Mouse (Mus musculus): ENCODE data around the gene Mrpl34. TPM values are rescaled to one million over a fixed set of nuclear protein-coding genes. Genes with fewer than 3 reads are reported as not detected.

The Mrpl34 gene
- total RNA-seq, 2 experiments from 2014 or later: 29.0 to 34.4 TPM

DNA sequence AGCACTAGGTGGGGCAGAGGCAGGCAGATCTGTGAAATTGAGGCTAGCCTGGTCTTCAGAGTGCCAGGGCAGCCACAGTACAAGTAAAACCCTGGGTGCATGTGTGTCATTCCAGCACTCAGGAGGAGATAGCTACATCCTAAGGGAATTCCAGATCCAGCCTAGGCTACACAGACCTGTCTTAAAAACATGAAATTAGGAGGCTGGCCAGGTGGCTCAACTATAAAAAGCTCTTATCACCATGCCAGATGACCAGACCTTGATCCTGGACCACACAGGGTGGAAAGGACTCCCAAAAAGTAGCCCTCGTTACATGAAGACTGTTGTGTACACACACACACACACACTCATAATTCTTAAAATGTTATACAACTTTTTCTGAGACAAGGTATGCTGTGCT is 3.2 kb downstream of the Mrpl34 start:
- no peak for DNase-seq (ENCODE audit: low spot score in 2 of 2)

DNA sequence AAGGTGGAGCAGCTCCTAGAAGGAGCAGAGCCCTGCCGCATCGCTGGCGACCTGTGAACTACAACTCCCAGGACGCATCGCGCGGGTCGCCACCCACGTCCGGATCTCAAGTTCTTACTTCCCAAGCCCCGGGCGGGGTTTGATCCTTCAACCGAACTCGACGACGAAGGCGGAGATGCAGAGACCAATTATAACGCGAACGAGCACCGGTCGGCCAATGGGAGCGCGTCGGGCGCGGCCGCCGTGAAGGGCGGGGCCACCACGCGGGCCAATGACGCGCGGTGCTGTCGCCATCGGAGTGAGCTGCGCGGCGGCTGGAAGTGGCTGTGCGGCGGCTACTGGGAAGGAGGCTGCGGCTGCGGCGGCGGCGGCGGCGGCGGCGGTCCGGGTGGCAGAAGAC is 4.2 kb downstream of the Mrpl34 start, which contains the start of gene Dda1:
Dda1 (plus strand) TSS at position 284 of the 400 bp plus-strand sequence.
- DNase-seq (ENCODE audit: low spot score in 2 of 2): peak; percentile 89 to 96

DNA sequence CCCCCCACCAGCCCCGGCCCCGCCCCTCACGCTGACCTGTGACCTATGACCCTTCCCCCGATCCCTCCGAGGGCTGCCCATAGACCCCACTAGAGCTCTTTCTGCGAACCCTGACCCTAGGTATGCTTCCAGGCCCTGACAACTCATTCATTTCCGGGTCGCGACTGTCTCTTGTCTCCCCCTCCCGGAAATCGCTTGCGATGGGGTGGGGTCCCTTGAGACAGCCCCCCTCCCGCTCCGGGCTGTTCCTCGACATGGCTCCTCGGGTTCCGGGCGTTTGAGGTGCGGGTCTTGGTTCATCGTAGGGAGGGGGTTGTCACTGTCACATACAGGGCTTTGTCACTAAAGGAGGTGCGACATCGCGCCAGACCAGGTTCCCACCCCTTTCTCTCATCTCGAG is 4.7 kb downstream of the Mrpl34 start:
- DNase-seq (ENCODE audit: low spot score in 2 of 2): peak in 1 of 2 experiments; percentile 66

DNA sequence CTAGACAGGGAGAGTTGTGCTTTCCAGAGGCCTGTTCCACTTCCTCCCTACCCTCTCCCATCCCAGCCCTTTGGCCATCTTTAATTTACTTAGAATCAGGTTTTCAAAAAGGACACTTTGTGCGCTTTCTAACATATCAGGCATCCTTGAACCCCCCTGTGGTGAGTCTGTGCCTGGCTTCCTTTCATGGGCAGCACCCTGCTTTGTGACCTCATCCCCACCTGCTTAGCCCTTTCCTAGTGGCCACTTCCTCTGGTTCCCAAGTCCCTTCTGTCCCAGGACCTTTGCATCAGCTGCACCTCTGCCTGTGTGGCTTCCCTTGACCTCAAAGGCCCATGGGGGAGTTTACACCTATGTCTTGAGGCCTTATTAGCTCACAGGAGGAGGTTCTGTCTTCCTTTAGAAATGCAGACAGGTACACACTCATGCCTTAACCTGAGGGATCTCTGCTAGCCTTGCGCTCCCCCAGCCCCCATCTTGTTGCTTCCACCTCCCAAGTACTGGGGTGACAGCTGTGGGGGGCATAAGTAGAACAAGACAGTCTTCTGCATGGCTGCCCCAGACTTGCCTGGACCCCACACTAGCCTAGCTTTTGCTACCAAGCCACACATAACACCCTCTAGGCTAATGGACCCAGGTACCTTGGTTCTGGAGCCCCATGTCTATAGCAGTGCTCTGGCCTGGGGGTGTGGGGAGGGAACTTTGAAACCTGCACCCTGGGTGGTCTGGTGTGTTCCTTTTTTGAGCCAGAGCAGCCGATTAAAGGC is 5.6 kb downstream of the Mrpl34 start:
- no peak for DNase-seq (ENCODE audit: low spot score in 2 of 2)

DNA sequence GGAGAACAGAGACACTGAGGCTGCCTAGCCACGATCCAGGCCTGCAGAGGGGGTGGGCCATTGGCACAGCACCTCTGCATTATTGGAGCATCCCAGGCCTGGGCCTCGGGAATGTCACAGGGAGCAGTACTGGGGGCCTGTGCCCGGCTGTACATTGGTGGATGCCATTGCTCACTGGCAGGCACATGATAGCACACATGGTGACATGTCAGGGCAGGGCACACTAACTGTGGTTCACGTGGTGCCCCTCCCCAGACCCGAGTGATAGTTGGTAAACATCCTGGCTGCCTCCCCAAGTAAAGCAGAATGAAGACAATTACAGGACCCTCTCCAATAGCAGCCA is 6.1 kb downstream of the Mrpl34 start:
- DNase-seq (ENCODE audit: low spot score in 2 of 2): no peak

DNA sequence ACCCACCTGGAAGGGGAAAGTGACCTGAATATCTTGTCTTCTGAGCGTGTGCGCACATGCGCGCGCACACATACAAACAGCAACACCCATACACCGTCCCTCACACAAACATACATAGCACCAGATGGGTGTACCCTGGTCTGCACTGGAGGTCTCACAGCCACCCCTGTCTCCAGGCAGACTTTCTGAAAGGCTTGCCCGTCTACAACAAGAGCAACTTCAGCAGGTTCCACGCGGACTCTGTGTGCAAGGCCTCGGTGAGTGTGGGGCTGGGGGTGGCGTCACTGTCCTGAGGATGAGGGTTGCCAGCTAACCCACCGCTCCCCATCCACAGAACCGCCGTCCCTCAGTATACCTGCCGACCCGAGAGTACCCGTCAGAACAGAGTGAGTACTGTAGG is 7.1 kb downstream of the Mrpl34 start:
- DNase-seq (ENCODE audit: low spot score in 2 of 2): no peak

DNA sequence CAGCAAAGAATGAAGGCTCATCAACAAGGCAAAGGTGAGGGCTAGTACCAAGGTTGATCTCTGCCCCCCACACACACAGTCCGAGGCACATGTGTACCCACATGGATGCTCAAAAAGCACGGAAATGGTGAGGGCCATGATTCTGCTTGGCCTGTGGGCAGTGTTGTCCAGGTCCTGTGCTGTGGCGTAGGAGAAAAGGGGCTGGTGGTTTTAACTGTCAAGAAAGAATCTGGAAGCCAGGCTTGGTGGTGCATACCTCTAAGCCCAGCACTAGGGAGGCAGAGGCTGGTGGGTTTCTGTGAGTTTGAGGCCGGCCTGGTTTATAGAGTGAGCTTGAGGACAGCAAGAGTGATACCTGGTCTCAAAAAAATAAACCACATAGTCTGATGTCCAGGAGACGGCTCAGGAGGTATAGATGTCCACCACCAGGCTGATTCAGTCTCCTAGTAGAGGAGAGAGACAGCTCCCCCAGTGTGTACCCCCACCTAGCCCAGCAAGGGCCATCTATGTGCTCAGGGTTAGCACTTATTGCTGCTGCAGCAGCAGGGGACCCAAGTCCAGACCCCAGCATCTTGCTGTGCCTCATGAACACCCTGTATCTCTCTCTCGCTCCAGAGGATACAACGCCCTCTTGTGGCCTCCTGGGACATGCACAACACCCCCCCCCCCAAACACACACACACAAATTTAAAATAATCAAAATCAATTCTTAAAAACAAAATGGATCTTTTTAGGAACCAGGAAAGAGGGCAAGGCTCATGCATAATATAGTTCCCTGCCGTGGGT is 8.0 kb downstream of the Mrpl34 start:
- no peak for DNase-seq (ENCODE audit: low spot score in 2 of 2)

DNA sequence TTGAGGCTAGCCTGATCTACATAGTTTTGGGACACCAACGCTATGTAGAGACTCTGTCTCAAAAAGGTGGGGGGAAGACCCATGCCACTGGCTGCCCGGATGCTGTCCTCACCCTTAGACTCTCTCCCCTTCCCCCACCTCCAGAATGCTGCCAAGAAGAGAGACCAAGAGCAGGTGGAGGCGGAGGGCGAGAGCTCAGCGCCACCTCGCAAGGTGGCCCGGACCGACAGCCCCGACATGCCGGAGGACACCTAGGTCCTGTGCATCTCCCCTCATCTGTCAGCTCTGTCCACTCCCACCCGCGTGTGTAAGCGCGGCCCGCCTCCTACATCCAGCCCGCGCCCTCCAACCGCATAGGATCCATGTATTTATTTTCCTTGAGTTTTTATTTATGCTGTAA is 9.6 kb downstream of the Mrpl34 start:
- DNase-seq (ENCODE audit: low spot score in 2 of 2): no peak

DNA sequence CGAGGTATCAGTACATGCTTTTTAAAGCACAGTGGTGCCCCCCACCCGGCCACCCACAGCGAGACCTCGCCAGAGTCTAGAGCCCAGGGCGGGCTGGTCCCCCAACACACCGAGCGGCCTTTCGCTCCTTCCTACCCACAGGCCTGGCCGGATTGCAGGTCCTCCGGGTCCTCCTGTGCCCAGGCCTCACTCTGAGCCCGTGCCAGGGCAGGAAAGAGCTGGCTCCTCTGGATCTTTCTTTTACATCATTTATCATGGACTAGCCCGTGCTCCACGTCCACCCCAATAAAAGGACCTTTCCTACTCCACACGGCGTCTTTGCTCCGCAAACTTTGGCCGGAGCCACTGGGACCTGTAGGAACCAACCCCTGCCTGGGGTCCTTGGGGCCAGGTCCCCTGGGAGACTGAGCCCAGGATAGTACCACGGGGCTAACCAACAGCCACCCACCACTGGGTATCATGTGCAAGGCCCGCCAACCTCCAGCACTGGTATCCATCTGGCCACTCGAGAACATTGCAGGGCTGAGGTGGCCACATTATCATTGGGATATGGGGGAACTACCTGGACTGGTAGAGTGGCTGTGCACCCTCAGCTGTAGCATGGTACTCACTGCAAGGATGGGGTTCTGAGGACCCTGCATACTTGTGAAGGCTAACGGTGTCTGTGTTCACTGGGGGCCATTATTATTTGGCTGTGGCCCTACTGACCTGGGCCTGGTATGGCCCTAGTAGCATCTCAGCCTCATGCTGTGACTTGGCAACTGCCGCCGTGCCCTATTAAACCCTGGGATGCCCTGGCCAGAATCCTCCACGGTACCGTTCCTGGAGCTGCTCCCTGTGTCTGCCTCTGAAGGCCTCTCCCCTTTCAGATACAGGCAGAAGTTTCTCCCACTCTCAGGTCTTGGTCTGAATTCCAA is 10.3 kb downstream of the Mrpl34 start:
- DNase-seq (ENCODE audit: low spot score in 2 of 2): no peak

DNA sequence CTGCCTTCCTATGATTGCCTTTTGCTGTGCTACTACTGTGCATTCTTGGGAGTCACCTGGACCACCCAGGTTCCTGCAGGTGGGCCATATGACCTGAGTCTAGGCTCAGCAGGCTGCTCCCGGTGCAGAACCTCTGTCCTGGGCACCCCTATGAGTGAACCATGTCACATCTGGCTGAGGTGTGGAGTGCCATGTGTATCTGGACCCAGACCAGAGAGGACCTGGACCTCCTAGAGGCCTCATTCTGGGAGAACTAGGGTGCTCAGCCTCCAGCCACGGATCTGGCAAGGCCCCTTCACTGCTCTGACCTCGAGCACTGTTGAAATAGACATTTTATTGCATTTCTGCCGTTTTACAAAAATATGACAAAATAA is 10.9 kb downstream of the Mrpl34 start:
- DNase-seq (ENCODE audit: low spot score in 2 of 2): no peak

DNA sequence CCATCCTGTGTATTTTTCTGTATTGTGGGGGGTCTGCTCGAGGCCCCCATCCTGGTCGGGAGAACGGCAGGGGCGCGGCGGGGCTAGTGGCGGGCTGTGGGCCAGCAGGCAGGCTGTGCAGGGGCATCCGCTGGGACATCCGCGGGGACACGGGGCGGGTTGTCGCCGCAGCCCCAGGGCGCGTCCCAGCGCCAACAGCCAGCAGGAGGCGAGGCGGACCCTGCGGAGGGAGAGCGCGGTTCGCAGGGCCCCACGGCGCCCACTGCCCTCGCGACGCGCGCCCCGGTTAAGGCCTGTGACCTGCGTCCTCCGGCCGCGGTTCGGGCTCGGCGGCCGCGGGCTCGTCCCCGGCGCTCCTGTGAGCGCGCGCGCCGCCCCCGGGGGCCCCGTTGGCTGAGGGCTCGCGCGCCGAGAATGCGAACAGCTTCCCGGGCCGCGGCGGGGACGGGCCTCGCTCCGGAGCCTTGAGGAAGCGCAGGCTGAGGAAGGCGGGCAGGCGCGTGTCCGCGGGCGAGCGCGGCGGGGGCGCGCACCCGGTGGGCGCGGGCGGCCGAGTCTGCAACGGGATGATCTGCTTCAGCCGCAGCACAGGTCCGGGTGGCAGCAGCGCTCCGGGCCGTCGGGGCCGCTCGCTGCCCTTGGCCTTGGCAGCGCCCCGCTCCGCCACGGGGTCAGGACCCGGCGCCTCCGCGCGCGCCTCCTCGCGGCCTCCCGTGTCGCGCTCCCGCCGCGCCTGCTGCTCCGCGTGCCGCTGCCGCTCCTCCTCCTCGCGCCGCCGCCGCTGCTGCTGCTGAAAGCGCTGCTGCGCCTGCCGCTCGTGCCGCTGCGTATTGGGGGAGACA is 11.6 kb downstream of the Mrpl34 start:
- DNase-seq (ENCODE audit: low spot score in 2 of 2): peak; percentile 82 to 90

DNA sequence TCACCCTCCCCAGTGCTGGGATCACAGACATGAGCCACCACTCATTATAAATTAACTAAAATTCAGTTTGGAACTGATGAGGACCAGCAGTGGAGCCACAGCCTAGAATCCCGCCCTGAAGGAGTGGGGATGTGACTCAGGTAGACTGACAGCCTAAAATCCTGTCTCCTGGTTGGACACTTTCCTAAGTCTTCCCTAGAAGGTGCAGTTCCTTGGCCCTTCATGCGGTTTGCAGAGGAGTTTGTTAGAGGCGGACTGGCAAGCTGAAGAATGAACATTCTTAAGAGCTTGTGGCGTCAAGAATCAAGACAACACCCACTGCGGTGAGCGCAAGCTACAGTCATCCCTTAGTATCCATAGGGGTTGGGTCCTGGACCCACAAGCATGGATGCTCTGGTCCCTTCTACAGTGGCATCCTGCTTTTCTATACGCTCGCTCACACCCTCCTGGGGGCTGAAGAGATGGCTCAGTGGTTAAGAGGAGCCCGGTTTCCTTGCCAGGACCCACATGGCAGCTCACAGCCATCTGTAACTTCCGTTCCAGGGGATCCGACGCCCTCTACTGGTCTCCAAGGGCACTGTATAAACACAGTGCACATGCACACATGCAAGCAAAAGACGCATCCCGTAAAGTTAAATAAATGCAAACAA is 12.6 kb downstream of the Mrpl34 start:
- no peak for DNase-seq (ENCODE audit: low spot score in 2 of 2)

DNA sequence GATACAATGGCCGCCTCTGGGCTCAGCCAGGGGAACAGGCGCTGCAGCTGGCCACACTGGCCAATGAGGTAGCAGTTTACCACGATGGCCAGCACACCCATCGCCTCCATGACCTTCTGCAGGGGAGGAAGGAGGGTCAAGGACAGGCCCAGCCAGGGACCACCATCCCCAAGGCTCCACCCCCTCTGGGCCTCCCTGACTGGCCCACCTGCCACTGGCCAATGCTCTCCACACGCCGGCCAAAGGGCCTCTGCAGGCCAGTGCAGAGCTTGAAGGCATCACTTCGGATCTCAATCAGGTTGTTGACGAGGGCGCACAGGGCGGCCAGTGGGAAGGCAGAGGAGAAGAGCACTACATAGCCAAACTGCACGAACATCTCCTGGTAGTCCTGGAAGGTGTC is 14.2 kb downstream of the Mrpl34 start:
- DNase-seq (ENCODE audit: low spot score in 2 of 2): no peak

DNA sequence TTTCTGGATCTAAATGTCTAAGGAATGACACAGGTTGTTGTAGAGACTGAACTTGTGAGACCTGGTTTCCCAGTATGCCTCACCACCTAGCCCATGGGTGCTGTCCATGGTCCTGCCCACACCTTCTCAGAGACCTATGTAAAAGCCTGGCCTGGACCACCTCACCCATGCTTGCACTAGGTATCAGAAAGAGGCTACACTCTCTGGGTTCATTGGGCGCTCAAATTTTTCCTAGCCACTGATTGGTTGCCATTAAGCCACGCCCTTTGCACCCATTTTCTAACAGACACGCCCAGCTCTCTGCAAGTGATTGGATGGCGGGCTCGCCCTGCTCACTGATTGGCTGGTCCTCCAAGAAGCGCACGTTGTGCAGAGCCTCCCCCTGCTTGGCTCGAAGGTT is 19.2 kb downstream of the Mrpl34 start:
- DNase-seq (ENCODE audit: low spot score in 2 of 2): no peak

DNA sequence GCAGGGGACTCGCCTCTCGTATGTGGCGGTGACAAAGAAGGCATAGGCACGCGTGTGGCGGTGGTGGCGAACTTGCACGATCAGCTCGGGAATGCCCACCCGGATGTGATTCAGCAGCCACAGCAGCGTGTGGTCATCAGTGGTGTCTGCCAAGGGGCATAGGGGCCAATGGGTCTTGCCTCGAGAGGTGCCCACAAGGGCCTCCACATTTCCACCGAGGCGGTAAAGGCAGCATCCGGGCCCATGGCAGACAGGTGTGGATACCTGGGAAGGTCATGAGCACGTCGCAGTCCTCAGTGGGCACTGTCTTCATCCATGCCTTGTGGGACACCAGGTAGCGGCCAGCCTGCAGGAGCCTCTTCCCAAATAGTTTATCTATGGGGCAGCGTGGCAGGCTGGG is 20.0 kb downstream of the Mrpl34 start:
- DNase-seq (ENCODE audit: low spot score in 2 of 2): no peak

DNA sequence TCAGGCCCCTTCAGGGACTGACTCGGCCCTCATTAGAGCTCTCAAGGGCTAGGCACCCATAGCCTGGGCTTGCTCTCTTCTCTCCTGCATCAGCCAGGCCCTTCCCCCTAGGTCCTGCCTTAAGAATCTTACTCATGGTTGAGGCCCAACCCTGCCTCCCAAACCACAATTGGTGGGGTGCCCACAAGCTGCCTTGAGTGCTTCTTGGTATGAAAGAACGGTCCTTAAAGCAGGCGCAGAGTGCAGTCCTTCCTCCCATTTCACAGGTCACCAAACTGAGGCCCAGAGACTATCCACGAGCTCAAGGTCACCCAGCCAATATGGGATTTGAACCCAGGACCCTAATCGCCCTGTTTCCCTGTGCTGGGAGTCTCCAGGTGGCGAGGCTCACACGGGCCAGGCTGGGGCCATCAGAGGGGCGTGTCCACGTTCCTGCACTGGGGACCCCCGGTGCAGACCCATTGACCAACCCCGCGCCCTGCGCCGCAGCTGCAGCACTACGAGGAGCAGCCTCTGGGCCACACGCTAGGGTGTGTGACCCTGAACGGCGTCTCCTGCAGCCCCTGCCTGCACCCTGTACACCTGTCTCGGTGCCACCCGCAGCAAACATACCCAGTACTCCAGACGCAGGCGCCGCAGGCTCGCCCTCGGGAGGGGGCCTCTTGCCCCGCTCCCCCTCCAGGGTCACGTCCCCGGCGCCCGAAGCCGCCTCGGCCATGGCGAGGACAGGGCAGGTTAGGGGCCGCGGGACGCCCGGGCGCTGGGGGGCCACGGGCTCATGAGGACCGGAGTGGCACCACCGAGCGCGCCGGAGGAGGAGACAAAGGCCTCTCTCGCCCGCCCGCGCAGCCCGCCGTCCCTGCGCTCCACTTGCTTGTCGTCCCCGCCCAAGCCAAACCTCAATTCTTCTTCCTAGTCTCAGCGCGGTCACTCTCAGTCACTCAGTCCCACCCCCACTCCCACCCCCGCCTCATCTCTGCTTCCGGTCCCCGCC is 20.7 kb downstream of the Mrpl34 start, which contains the start of gene Ano8:
Ano8 (minus strand) TSS at position 822 of the 994 bp plus-strand sequence.
- peak; percentile 73 to 87 for DNase-seq (ENCODE audit: low spot score in 2 of 2)

DNA sequence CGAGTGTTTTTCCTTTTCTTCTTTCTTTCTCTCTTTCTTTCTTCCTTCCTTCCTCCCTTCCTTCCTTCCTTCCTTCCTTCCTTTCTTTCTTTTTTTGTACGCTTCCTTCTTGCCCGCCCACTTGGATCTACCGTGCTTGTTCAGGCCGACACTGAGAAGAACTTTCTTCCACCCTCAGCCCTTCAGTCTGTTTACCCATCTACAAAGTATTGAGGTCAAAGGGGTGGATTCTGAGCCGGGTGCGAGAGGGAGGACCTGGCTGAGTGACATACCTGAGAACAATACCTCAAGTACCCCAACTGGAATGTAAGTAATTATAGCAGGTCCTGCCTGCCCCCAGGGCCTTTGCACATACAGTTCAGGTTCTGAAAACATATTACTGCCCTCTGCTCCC is 21.4 kb downstream of the Mrpl34 start:
- DNase-seq (ENCODE audit: low spot score in 2 of 2): no peak

DNA sequence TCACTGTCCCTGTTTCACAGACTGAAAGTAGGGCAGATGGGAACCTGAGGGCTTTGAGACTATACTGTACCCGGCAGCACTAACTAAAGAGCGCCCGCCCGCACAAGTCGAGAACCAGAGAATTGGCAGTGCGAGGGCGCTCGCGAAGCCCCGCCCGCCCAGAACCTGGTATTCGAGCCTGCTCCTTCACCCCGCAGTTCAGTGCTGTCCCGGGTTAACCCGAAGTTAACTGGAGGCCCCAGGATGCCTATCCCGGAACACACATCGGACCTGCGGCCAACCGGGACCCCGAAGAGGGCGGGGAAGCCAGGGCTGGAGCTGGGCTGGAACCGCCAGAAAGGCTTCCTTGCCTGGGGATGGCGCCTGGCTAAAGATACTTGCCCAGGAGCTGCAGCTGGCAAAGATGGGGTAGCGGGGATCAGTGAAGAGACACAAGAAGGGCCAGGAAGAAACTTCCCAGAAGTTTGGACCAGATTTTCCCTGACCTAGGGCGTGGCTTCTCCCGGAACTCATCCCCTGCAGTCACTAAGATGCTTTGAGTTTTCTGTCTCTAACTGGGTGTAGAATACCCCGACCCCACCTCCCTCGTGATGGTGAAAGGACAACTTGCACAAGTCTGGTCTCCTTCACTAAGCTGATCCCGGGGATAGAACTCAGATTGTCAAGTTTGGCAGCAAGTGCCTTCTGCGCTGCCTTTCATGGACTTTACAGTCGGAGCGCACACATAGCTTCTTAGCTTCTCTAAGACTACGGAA is 23.1 kb downstream of the Mrpl34 start, which contains the start of gene Gtpbp3:
Gtpbp3 (plus strand) TSS at position 413 of the 755 bp plus-strand sequence.
- DNase-seq (ENCODE audit: low spot score in 2 of 2): peak; percentile 69 to 85

Data from gastrocnemius, postnatal 4 days (tissue).